ENCODE assay signal across 11 mouse cellular contexts in genomic region chr13:35383000-35383623, GRCm38 (mm10).
A peak's percentile ranks its signal among the peaks of the same experiment; 100 is the strongest.
DNase-seq lines count a peak whose midpoint lies in the region; ATAC-seq and TF ChIP-seq lines count a peak whose summit lies in the region.
"Had no signal": no experiment of that assay in that cellular context is flagged by ENCODE, and none has a peak within 500 bp of the region (broad histone marks: within the 10 kb centered on the region; RNA-seq: fewer than 3 reads in every experiment).

No protein-coding gene starts in this region.

- no peak for TF ChIP-seq POLR2A in embryonic fibroblast, embryonic 13.5 days (IDR thresholded peaks at IDR 0.05; ENCODE audit: low read depth, low read length)

- peak overlapping the region; percentile 61 for H3K4me2 ChIP-seq in heart, embryonic 12.5 days
- H3K4me2 ChIP-seq: embryonic facial prominence, embryonic 13.5 days had no signal

- intact Hi-C loops in left cerebral cortex, adult 2 months (cut with DNase I), result no loop called here

- TF ChIP-seq CTCF in embryonic fibroblast, embryonic 13.5 days (IDR thresholded peaks at IDR 0.05; ENCODE audit: borderline replicate concordance, insufficient read depth, low read length), result no peak
- TF ChIP-seq CTCF in left cerebral cortex, adult 2 months (IDR thresholded peaks at IDR 0.05), result no peak

- H3K27ac ChIP-seq in heart, embryonic 12.5 days (ENCODE audit: poor library complexity, severe bottlenecking), result peak overlapping the region; percentile 85
- H3K27ac ChIP-seq in embryonic fibroblast, embryonic 13.5 days (ENCODE audit: insufficient read depth, low read length), result 0 out of 2 replicates have a peak overlapping the region, but pooled peaks have one; percentile 12
- no peak overlapping the region for H3K27ac ChIP-seq in left cerebral cortex, adult 2 months
- H3K27ac ChIP-seq: embryonic facial prominence, embryonic 13.5 days had no signal

- H3K9ac ChIP-seq in heart, embryonic 12.5 days, result no peak overlapping the region
- H3K9ac ChIP-seq: embryonic facial prominence, embryonic 13.5 days had no signal

- H3K4me3 ChIP-seq in heart, embryonic 12.5 days, result peak overlapping the region; percentile 21
- H3K4me3 ChIP-seq in embryonic fibroblast, embryonic 13.5 days (ENCODE audit: insufficient read depth, low read length), result no peak overlapping the region
- H3K4me3 ChIP-seq in left cerebral cortex, adult 2 months, result no peak overlapping the region
- H3K4me3 ChIP-seq: embryonic facial prominence, embryonic 13.5 days; megakaryocyte, embryonic 14.5 days had no signal

- no peaks in the 10 kb centered on the region for H3K36me3 ChIP-seq in heart, embryonic 12.5 days
- H3K36me3 ChIP-seq: embryonic facial prominence, embryonic 13.5 days had no signal

- H3K9me3 ChIP-seq in heart, embryonic 12.5 days (replicated peaks), result no peaks in the 10 kb centered on the region
- H3K9me3 ChIP-seq: embryonic facial prominence, embryonic 13.5 days; megakaryocyte, embryonic 14.5 days had no signal

- H3K27me3 ChIP-seq in heart, embryonic 12.5 days (replicated peaks), result no peaks in the 10 kb centered on the region
- H3K27me3 ChIP-seq: embryonic facial prominence, embryonic 13.5 days had no signal

- 7% methylated on average over 12 of the region's 12 CpGs for WGBS in heart, embryonic 12.5 days
- WGBS in large intestine, adult 2 months, result 22% methylated on average over 12 of the region's 12 CpGs

- peaks cover 22% of the 10 kb centered on the region for H3K4me1 ChIP-seq in heart, embryonic 12.5 days (replicated peaks)
- H3K4me1 ChIP-seq in embryonic fibroblast, embryonic 13.5 days (ENCODE audit: control insufficient read depth, insufficient read depth, low read length), result no peaks in the 10 kb centered on the region
- H3K4me1 ChIP-seq: megakaryocyte, embryonic 14.5 days had no signal

- peak; percentile 80 for ATAC-seq in heart, embryonic 12.5 days (ENCODE audit: insufficient number of reproducible peaks, low FRiP score)

- DNase-seq in heart, postnatal 4 days, result no peak
- DNase-seq in ZHBTc4 (ENCODE audit: low read depth, low spot score), result peak; percentile 6
- DNase-seq in large intestine, adult 2 months (ENCODE audit: low read depth, low spot score), result peak; percentile 32
- no peak for DNase-seq in left cerebral cortex, adult 2 months (ENCODE audit: extremely low spot score in 1 of 2, low spot score in 2 of 2)
- no peak for DNase-seq in layer of hippocampus, adult 8-10 months (ENCODE audit: low spot score in 2 of 2)
- no peak for DNase-seq in thymus, postnatal 14 days
- DNase-seq: layer of hippocampus, postnatal 36 days had no signal

Comparison
In these comparisons a context has a peak if more than half of its experiments do, and no peak if none do; other contexts are left out.
1. DNase-seq: peak in ZHBTc4 (single experiment) and large intestine, adult 2 months (single experiment); none in heart, postnatal 4 days (single experiment), left cerebral cortex, adult 2 months (0 of 2), layer of hippocampus, adult 8-10 months (0 of 2) and thymus, postnatal 14 days (single experiment).